Mouse (Mus musculus) heart, adult 8-10 months (tissue): ENCODE measurements around the gene Qpct. TPM values are rescaled to one million over a fixed set of nuclear protein-coding genes. Genes with fewer than 3 reads are reported as not detected.

Source experiments
- total RNA-seq, 4 experiments: library from RNA; stranded (reverse); gene quantifications; 2 replicates each; pipeline ENCODE4 v1.2.4; 2022

The Qpct gene
- total RNA-seq, 4 experiments from 2014 or later, result 3.7 to 4.7 (median 4.5) TPM

Other genes with a start within 250 kb of the Qpct start
- 10 to 100 TPM; 40.3 to 48.0 (median 44.7) TPM for gene Heatr5b, start 216.5 kb upstream of the Qpct start, total RNA-seq
- gene Gpatch11, start 216.3 kb upstream of the Qpct start, total RNA-seq, result 10 to 100 TPM; 23.0 to 35.3 (median 27.9) TPM
- 1 to 10 TPM; 7.9 to 9.5 (median 8.2) TPM for gene Eif2ak2, start 169.3 kb upstream of the Qpct start, total RNA-seq
- not detected for gene Sult6b1, start 144.9 kb upstream of the Qpct start, total RNA-seq
- gene Cebpzos, start 135.4 kb upstream of the Qpct start, total RNA-seq, result 10 to 100 TPM; 64.4 to 75.7 (median 70.8) TPM
- gene Cebpz, start 114.8 kb upstream of the Qpct start, total RNA-seq, result 10 to 100 TPM; 18.3 to 21.0 (median 19.3) TPM
- 10 to 100 TPM; 44.3 to 57.3 (median 50.7) TPM for gene Ndufaf7, start 114.8 kb upstream of the Qpct start, total RNA-seq
- 10 to 100 TPM; 14.2 to 15.5 (median 14.9) TPM for gene Prkd3, start 31.1 kb upstream of the Qpct start, total RNA-seq